Mouse (Mus musculus) midbrain, embryonic 15.5 days (tissue): ENCODE measurements around the gene Olfr894. TPM values are rescaled to one million over a fixed set of nuclear protein-coding genes. Genes with fewer than 3 reads are reported as not detected.
"Not testable (repeated sequence)": the region's sequence is repeated elsewhere in the genome, so short reads cannot be mapped to it uniquely, and the experiment has no call there.

ENCODE experiments used
- ATAC-seq: fragments of 200-750 bp; cut with Nextera tagmentation; replicated peaks from 2 replicates; pipeline ENCODE4 v1.8.0; 2017; ENCODE audit warnings: moderate TSS enrichment
- H3K27ac ChIP-seq: fragments of 300-500 bp; sonication (generic); 2 replicates; pipeline ENCODE4 v1.5.1; 2015; ENCODE audit warnings: mild to moderate bottlenecking, inconsistent platforms
- H3K27me3 ChIP-seq: fragments of 300-500 bp; sonication (generic); replicated peaks from 2 replicates; pipeline ENCODE4 v1.6.1; 2015; ENCODE audit warnings: inconsistent platforms
- H3K36me3 ChIP-seq: fragments of 300-500 bp; sonication (generic); replicated peaks from 2 replicates; pipeline ENCODE4 v1.6.1; 2015; ENCODE audit warnings: inconsistent platforms
- H3K4me1 ChIP-seq: fragments of 300-500 bp; sonication (generic); 2 replicates; pipeline ENCODE4 v1.6.1; 2015; ENCODE audit warnings: inconsistent platforms
- H3K4me2 ChIP-seq: fragments of 300-500 bp; sonication (generic); 2 replicates; pipeline ENCODE4 v1.6.1; 2015; ENCODE audit warnings: inconsistent platforms, mild to moderate bottlenecking, moderate library complexity
- H3K4me3 ChIP-seq: fragments of 300-500 bp; sonication (generic); 2 replicates; pipeline ENCODE4 v1.5.1; 2015; ENCODE audit warnings: mild to moderate bottlenecking, inconsistent platforms
- H3K9ac ChIP-seq: fragments of 300-500 bp; sonication (generic); 2 replicates; pipeline ENCODE4 v1.6.1; 2015; ENCODE audit warnings: mild to moderate bottlenecking, inconsistent platforms
- H3K9me3 ChIP-seq: fragments of 300-500 bp; sonication (generic); 2 replicates; pipeline ENCODE4 v1.6.1; 2016; ENCODE audit warnings: inconsistent platforms
- WGBS: fragments of 180-500 bp; shearing (Covaris S2); methylation state at CpG from one replicate; pipeline ENCODE4 v1.1.7; 2015; ENCODE audit warnings: mixed read lengths; 5-methylcytosine and 5-hydroxymethylcytosine counted together
- polyA plus RNA-seq: library from polyadenylated mRNA; unstranded; fragments of >200 nt; fragmentation: Nextera tagmentation; extraction: Ambion mirVana; gene quantifications from 2 replicates; pipeline ENCODE4 v1.2.1, GENCODE M21; 2015

Olfr894 gene
- not detected in 2 replicates for polyA plus RNA-seq

DNA sequence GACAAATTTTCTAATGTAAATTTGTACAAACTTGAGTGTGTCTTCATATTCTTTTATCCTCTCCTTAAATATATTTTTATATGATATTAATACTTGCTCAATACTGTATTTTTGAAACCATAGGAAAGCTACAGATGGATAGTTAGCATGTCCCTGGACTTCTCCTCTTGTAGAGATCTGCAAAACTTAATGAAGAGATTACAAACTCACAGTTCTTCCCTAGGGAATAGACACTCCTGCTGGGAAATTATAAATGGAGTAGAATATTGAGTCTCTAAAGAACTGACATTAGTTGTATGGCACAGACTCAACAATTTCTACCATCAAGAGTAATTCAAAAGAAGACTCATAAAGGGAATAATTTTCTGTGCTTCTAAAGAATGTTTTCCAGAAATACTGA lies at the start of gene Olfr894:
TSS of gene Olfr894 (plus strand) at position 301 of the 400 bp plus-strand sequence.
- H3K36me3 ChIP-seq: no peaks in the 10 kb centered on the region
- no peak for ATAC-seq

DNA sequence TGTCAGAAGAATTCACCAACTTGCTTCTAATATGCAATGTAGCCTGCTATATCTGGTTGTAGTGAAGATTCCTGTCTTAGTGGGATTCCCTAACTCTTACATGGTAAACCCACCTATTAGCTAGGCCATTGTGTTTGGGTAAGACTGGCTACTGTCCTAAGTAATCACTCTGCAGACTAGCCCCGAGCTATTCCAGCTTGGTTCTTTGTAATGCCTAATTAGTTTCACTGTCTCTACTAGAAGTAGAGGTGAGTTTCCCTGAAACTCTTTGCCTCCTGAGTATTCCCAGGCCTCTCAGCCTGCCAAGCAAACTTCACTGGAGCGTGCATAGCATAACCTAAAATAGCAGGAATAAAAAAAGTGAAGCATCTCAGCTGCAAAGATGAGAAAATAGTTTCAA lies 49.5 kb upstream of the Olfr894 start:
- not testable (repeated sequence) for H3K27me3 ChIP-seq, H3K4me1 ChIP-seq, H3K27ac ChIP-seq, H3K36me3 ChIP-seq, H3K9me3 ChIP-seq, H3K9ac ChIP-seq, H3K4me2 ChIP-seq, H3K4me3 ChIP-seq, ATAC-seq
- WGBS: 46% methylated on average over 2 of the region's 2 CpGs

More for the DNA sequence above, at the start of gene Olfr894:
- no peak within 1 kb of the TSS for H3K4me3 ChIP-seq
- no peaks in the 10 kb centered on the region for H3K27me3 ChIP-seq
- H3K9me3 ChIP-seq: no peaks in the 10 kb centered on the region
- no peaks in the 10 kb centered on the region for H3K4me1 ChIP-seq
- no peak within 1 kb of the TSS for H3K4me2 ChIP-seq
- H3K9ac ChIP-seq: no peak within 1 kb of the TSS
- no peak within 1 kb of the TSS for H3K27ac ChIP-seq

DNA sequence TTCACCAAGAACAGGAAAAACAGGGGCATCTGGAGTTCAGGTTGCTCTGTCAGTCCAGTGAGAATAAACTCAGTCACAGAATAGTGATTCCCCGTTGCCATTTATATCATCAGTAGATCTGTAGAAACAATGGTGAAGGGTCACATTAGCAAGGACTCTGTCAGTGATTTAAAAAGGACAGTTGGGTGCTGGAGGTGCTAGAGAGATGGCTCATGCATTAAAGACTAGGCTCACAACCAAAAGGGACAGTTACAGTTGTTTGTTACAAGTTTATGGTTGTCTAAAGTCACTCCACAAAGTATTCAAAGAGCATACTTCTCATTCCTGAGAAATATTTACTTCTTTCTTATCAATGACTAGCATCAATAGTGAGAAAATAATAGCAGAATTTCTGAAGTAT lies 37.1 kb upstream of the Olfr894 start, which contains the start of gene Olfr891:
TSS of gene Olfr891 (minus strand) at position 101 of the 400 bp plus-strand sequence.
- Histone ChIP-seq H3K27ac (no peak within 1 kb of the TSS), H3K36me3 (no peaks in the 10 kb centered on the region), H3K4me3 (no peak within 1 kb of the TSS), H3K4me1 (no peaks in the 10 kb centered on the region), H3K4me2 (no peak within 1 kb of the TSS), H3K9ac (no peak within 1 kb of the TSS), H3K9me3 (0 out of 2 replicates have a peak, but pooled peaks cover 3% of the 10 kb centered on the region), H3K27me3 (no peaks in the 10 kb centered on the region)
- ATAC-seq: no peak
- 88% methylated on average over 1 of the region's 1 CpGs for WGBS

DNA sequence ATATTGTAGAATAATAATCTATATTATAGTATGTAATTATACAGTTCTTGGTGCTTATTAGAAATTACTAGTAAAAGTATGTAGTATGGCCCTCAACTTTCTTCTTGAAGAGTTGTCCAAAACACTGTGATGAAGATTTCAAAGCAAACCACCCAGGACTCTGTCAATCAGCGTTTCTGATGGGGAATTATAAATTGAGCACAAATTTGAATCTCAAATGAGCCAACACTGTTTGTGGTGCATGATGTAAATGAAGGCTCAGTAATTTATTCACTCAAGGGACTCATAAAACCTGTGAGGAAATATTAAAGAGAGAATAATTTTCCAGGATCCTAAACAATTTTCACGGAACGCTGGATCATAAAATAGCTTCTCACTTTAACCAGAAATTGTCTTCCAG lies 9.8 kb upstream of the Olfr894 start, which contains the start of gene Olfr893:
TSS of gene Olfr893 (plus strand) at position 301 of the 400 bp plus-strand sequence.
- no peak within 1 kb of the TSS for H3K4me3 ChIP-seq
- H3K9ac ChIP-seq: no peak within 1 kb of the TSS
- ATAC-seq: no peak
- H3K36me3 ChIP-seq: no peaks in the 10 kb centered on the region
- no peaks in the 10 kb centered on the region for H3K9me3 ChIP-seq
- H3K27ac ChIP-seq: no peak within 1 kb of the TSS
- H3K4me1 ChIP-seq: no peaks in the 10 kb centered on the region
- no peak within 1 kb of the TSS for H3K4me2 ChIP-seq
- H3K27me3 ChIP-seq: no peaks in the 10 kb centered on the region
- 79% methylated on average over 3 of the region's 3 CpGs for WGBS

DNA sequence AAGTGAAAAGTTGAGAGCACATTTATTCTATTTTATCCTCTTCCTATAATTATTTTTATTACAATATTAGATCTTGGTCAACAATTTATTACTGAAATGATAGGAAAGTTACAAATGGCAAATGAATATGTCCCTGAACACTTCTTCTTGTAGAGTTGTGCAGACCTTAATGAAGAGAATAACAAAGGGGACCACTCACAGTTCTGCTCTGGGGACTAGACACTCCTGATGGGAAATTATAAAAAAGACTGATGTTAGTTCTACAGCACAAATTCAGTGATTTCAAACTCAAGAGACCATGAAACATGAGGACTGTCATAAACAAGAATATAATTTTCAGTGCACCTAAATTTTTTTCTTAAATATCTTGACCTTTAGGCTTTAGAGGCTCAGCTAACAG lies 34.6 kb downstream of the Olfr894 start, which contains the start of gene Olfr143:
TSS of gene Olfr143 (plus strand) at position 301 of the 400 bp plus-strand sequence.
- Histone ChIP-seq H3K4me1 (no peaks in the 10 kb centered on the region), H3K36me3 (no peaks in the 10 kb centered on the region), H3K4me2 (no peak within 1 kb of the TSS), H3K9me3 (no peaks in the 10 kb centered on the region), H3K4me3 (no peak within 1 kb of the TSS), H3K9ac (no peak within 1 kb of the TSS), H3K27me3 (no peaks in the 10 kb centered on the region), H3K27ac (no peak within 1 kb of the TSS)
- ATAC-seq: no peak

DNA sequence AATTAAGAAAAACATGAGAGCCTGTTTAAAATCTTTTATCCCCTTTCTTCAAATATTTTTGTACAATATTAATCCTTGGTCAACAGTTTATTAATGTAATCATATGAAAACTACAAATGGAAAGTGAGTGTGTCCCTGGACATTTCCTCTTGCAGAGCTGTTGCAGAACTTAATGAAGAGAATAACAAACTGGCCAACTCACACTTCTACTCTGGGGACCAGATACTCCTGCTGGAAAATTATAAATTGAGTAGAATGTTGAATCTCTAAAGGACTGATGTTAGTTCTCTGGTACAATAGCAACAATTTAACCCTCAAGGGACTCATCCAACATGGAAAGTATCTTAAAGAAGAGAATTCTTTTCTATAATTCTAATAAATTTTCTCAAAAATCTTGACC lies 49.7 kb downstream of the Olfr894 start, which contains the start of gene Olfr895:
TSS of gene Olfr895 (plus strand) at position 301 of the 400 bp plus-strand sequence.
- ATAC-seq: no peak
- Histone ChIP-seq H3K9me3 (no peaks in the 10 kb centered on the region), H3K9ac (no peak within 1 kb of the TSS)

More for the DNA sequence above, 49.7 kb downstream of the Olfr894 start, which contains the start of gene Olfr895:
- Histone ChIP-seq H3K36me3 (no peaks in the 10 kb centered on the region), H3K27me3 (no peaks in the 10 kb centered on the region), H3K4me1 (no peaks in the 10 kb centered on the region), H3K4me3 (no peak within 1 kb of the TSS), H3K27ac (no peak within 1 kb of the TSS), H3K4me2 (no peak within 1 kb of the TSS)

Other genes starting within 250 kb of the Olfr894 start
- not detected in 2 replicates for gene Olfr881, start 226.2 kb upstream of the Olfr894 start, polyA plus RNA-seq
- gene Olfr883, start 192.2 kb upstream of the Olfr894 start, polyA plus RNA-seq: not detected in 2 replicates
- gene Olfr884, start 171.5 kb upstream of the Olfr894 start, polyA plus RNA-seq: not detected in 2 replicates
- not detected in 2 replicates for gene Olfr885, start 156.7 kb upstream of the Olfr894 start, polyA plus RNA-seq
- not detected in 2 replicates for gene Olfr887, start 134.0 kb upstream of the Olfr894 start, polyA plus RNA-seq
- not detected in 2 replicates for gene Olfr888, start 109.9 kb upstream of the Olfr894 start, polyA plus RNA-seq
- gene Olfr889, start 102.9 kb upstream of the Olfr894 start, polyA plus RNA-seq: 0.05 and 0.08 TPM in 2 replicates
- gene Olfr890, start 75.5 kb upstream of the Olfr894 start, polyA plus RNA-seq: not detected in 2 replicates
- not detected in 2 replicates for gene Olfr891, start 37.2 kb upstream of the Olfr894 start, polyA plus RNA-seq
- not detected in 2 replicates for gene Olfr893, start 9.7 kb upstream of the Olfr894 start, polyA plus RNA-seq
- gene Olfr143, start 34.7 kb downstream of the Olfr894 start, polyA plus RNA-seq: not detected in 2 replicates
- not detected in 2 replicates for gene Olfr895, start 49.8 kb downstream of the Olfr894 start, polyA plus RNA-seq
- not detected in 2 replicates for gene Olfr896-ps1, start 73.1 kb downstream of the Olfr894 start, polyA plus RNA-seq
- gene Olfr25, start 111.0 kb downstream of the Olfr894 start, polyA plus RNA-seq: not detected in 2 replicates
- gene Olfr898, start 130.4 kb downstream of the Olfr894 start, polyA plus RNA-seq: not detected in 2 replicates
- gene Olfr250, start 148.8 kb downstream of the Olfr894 start, polyA plus RNA-seq: not detected in 2 replicates
- gene Olfr251, start 159.0 kb downstream of the Olfr894 start, polyA plus RNA-seq: not detected in 2 replicates
- not detected in 2 replicates for gene Olfr147, start 183.6 kb downstream of the Olfr894 start, polyA plus RNA-seq
- not detected in 2 replicates for gene Olfr901, start 211.4 kb downstream of the Olfr894 start, polyA plus RNA-seq
- gene Olfr902, start 229.6 kb downstream of the Olfr894 start, polyA plus RNA-seq: not detected in 2 replicates
- gene Olfr904, start 245.1 kb downstream of the Olfr894 start, polyA plus RNA-seq: not detected in 2 replicates